Mouse (Mus musculus) adrenal gland, adult 8-10 months (tissue): Measurements from ENCODE around the gene Pmvk. TPM values are rescaled to one million over a fixed set of nuclear protein-coding genes. Genes with fewer than 3 reads are reported as not detected.
A peak's percentile ranks its signal among the peaks of the same experiment; 100 is the strongest.

Source experiments
- DNase-seq: peaks from one replicate; pipeline ENCODE4 v3.0.0; 2022
- total RNA-seq, 4 experiments: library from RNA; stranded (reverse); gene quantifications; 2 replicates each; pipeline ENCODE4 v1.2.4; 2022

Pmvk gene
- total RNA-seq, result 10 to 100 TPM; 14.3 to 19.5 (median 15.7) TPM

DNA sequence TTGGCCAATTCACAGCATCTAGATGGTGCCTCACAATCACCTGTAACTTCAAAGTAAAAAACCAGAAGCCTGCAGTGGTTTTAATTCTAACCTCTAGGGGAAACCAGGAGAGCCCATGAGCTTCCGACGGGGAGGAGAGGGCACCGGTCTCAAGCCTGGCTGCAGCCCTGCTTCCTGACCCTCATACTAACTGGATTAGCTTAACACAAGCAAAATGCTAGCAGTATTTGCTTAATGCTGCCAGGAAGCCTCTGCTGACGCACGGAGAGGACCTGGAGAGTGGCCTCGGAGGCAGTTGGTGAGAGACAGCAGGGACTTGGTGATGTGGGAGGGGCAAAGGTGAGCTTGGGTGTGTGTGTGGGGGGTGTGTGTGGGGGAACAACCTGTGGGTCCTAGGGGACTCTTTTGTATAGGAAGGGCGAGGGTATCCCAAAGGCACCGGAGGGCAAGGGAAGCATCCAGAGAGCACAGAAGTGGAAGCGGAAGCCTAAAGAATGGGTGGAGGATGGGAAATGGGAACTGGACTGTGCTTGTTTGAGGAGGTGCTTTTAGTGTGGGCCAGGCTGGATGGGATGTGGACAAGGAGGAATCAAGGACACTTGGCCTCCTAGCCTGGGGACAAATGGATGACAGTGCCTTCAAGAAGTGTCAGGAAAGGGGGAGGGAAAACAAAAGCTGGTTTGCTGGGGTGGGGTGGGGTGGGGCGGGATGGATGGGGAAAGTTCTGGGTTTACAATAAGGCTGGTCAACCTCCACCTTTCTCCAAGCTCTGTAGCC is at the start of gene Pmvk:
Pmvk (plus strand) TSS at position 141 of the 777 bp plus-strand sequence.
- no peak for DNase-seq

GRCm38 (mm10) chr3:89406887-89407286 is 47.5 kb upstream of the Pmvk start:
- no peak for DNase-seq

- no peak for DNase-seq
Observed at GRCm38 (mm10) chr3:89408448-89408847, 45.9 kb upstream of the Pmvk start.

DNA sequence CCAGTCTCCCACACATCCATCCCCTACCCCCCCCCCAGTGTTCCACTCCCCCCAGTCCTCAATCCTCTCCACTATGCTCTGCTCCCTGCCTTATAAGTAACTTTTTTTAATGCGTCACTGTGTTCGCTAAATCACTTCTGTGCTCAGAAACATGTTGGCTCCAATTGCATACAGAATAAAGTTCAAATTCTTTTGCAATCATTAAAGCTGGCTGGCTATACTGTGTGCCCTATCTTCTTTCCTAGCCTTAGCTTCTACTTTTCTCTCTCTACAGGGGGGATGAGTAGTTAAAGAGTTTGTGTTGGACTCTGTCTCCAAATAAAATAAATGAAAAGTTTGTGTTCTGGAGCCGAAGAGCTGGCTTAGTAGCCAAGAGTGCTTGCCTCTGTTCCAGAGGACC is 44.6 kb upstream of the Pmvk start:
- DNase-seq, result no peak

- no peak for DNase-seq
Observed at GRCm38 (mm10) chr3:89410864-89411263, 43.5 kb upstream of the Pmvk start.

DNA sequence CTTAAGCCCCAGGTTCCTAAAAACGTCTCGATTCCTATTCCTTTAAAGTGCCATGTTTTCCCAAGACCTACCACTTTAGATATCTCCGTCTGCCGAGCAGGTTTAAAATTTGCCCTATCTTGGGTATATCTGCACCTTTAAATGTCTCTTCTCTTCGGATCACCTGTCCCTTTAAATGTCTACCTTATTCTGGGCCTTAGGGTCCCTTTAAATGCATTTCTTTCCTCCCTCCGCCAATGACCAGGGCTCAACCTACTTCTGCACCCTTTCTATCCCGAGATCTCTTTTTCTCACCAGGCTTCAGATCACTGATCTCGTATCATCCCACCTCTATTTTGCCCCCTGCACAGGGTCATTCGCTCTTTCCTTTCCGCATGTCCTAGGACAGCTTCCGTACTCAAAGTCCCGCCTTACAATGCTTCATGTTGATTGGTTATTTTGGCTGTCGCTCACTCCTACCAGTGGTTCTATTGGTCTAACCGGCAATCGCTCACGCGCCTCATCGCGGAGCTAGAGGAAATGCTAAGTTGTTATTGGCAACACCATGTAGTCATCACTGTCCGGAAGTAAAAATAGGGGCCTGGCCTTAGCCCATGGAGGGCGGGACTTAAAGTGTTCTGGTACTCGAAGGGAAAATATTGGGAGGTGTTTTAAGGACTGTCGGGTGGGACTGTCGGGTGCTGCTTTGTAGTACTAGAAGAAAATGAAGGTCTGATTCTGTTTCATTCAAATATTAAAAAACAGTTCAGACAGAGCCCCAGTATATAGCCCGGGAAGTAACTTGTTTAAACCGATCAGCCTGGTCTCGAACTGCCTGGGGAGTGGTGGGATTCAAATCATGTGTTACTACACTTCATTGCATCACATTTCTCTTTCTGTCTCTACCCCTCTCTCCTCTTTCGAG is 42.6 kb upstream of the Pmvk start, which contains the start of gene Flad1:
Flad1 (minus strand) TSS at position 381 of the 904 bp plus-strand sequence.
- peak; percentile 99 for DNase-seq

DNA sequence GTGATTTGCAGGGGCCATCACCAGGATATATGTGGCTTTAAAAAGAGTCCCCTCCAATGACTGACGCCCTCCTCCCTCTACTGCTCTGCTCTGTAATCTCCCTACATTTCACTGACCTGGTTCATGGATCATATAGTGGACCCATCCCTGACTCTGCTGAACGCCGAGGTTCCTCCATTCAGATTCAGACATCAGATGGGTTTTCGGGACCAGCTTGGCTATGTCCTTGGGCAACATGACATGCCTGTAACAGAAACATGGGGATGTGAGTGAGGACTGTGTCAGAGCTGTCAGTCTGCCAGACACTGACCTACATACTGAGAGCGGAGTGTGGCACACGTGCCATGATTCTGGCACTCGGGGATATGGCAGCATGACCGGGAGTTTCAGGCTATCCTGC is 38.2 kb upstream of the Pmvk start:
- no peak for DNase-seq

DNA sequence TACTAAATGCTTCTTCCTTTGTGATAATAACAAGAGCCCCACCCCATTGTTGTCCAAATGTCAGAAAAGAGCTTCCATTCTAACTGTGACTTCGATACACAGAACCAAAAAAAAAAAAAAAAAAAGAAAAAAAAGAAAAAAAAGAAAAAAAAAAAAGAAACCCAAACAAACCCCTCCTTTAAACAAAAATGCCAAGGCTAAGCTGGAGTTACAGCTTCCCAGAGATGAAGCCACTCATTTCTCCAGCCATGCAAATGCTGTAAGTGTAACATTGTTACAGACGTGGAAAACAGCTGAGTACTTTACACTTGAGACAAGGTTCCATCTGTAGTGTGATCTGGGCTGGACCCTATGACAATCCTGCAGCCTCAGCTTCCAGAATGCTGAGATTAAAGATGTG is 37.2 kb upstream of the Pmvk start:
- no peak for DNase-seq

DNA sequence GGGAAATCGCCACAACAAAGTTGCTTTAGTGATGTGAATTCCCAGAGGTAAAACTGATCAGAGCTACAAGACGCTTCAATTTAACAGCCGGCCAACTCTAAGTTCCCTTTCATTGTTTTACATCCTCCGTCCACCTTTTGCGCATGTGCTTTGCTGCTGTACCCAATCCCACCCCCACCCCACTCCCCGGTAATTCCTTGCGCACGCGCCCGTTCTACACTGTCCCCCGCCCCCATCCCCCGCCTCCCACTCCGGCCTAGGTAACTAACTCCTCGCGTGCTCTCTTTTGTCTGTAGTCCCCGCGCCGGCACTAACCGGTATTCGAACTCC is 36.5 kb upstream of the Pmvk start:
- DNase-seq, result no peak

DNA sequence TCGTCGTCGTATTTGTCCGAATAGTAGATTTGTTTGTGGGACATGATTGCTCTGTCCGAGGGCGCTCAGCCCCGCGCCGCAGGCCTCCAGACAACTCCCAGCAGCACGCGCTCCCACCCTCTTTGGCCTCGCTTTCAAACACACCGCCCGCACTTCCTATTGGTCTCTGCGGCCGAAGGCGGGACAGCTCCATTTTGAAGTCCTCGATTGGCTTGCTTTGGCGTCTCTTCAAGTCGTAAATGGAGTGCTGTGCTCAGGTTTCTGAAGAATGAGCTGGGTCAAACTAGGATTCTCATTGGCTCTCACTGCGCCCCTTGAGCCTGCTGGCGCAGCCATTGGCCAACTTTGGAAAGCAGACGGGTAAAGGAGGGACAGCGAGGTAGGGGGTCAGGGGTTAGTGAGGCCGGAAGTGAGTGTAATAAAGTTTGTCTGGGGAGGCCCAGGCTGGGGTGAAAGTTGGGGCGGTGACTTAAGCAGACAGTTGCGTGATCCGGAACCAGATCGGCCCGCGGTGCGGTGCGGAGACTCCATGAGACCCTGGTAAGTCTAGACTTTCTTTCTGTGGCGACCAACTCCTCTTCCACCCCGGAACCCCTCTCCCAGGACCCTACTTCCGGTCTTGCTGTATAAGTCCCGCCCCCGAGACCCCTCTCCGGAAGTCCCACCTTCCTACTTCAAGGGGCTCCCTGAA is 36.0 kb upstream of the Pmvk start, which contains the start of the genes Cks1b and Shc1:
Cks1b (minus strand) TSS at position 214 of the 691 bp plus-strand sequence.
Shc1 (plus strand) TSS at position 274 of the 691 bp plus-strand sequence.
- peak; percentile 98 for DNase-seq

- DNase-seq, result peak; percentile 83
Observed at GRCm38 (mm10) chr3:89418861-89419250, 35.5 kb upstream of the Pmvk start.

- peak; percentile 69 for DNase-seq
Observed at GRCm38 (mm10) chr3:89419571-89419970, 34.8 kb upstream of the Pmvk start.

GRCm38 (mm10) chr3:89419981-89420380 is 34.4 kb upstream of the Pmvk start:
- no peak for DNase-seq

DNA sequence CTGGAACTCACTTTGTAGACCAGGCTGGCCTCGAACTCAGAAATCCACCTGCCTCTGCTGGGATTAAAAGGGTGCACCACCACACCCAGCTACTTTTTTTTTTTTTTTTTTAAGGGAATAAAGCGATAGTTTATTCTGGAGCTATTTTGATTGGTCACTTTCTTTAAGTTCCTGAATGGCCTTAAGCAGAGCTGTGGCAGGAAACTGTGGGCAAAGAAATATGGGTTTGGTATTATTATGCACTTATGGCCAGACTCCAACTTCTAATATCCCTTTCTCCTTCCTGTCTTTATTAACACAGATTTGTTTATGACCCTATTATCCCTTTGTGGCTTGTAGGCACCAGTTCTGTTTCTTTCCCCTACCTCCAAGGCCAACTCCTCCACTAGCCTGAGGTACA is 33.9 kb upstream of the Pmvk start:
- no peak for DNase-seq

GRCm38 (mm10) chr3:89421002-89421774 is 33.2 kb upstream of the Pmvk start:
- peak; percentile 84 for DNase-seq

DNA sequence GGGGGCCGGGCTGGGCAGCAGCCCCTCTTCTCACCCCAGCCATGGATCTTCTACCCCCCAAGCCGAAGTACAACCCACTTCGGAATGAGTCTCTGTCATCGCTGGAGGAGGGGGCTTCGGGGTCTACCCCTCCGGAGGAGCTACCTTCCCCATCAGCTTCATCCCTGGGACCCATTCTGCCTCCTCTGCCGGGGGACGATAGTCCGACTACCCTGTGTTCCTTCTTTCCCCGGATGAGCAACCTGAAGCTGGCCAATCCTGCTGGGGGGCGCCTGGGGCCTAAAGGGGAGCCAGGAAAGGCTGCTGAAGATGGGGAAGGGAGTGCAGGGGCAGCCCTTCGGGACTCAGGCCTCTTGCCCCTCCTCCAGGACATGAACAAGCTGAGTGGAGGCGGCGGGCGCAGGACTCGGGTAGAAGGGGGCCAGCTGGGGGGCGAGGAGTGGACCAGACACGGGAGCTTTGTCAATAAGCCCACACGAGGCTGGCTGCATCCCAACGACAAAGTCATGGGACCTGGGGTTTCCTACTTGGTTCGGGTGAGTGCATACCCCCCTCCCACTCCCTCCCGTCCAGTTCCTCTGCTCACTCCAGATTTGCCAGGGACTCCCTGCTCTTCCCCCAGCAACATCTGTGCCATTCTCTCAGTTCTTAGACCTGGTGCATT is 32.4 kb upstream of the Pmvk start:
- DNase-seq, result no peak

GRCm38 (mm10) chr3:89422556-89423205 is 31.7 kb upstream of the Pmvk start:
- DNase-seq, result no peak

- no peak for DNase-seq
Observed at GRCm38 (mm10) chr3:89424416-89425140, 29.8 kb upstream of the Pmvk start.

- no peak for DNase-seq
Observed at GRCm38 (mm10) chr3:89425141-89425525, 29.2 kb upstream of the Pmvk start.

GRCm38 (mm10) chr3:89425876-89426275 is 28.5 kb upstream of the Pmvk start:
- DNase-seq, result no peak
